Mouse (Mus musculus) ES-E14 (cell line): Measurements from ENCODE around the gene 3110009E18Rik. TPM values are rescaled to one million over a fixed set of nuclear protein-coding genes. Genes with fewer than 3 reads are reported as not detected.

ENCODE experiments used
- DNase-seq: peaks from one replicate; pipeline ENCODE4 v3.0.0-alpha.2; 2013; ENCODE audit warnings: low read depth, low spot score
- H3K27ac ChIP-seq: 2 replicates; pipeline ENCODE4 v1.5.1; 2012; ENCODE audit warnings: low read depth, mild to moderate bottlenecking, low read length, moderate library complexity, mixed read lengths; ENCODE audit not compliant: poor library complexity, insufficient read depth, severe bottlenecking
- H3K36me3 ChIP-seq: 2 replicates; pipeline ENCODE4 v1.6.1; 2012; ENCODE audit warnings: mild to moderate bottlenecking, low read length, moderate library complexity, mixed read lengths; ENCODE audit not compliant: control insufficient read depth, poor library complexity, insufficient read depth, severe bottlenecking
- H3K4me1 ChIP-seq, 2 experiments: fragments of 150-350 bp in 1 of 2; sonication (generic) in 1 of 2; 2 replicates each; pipeline ENCODE4 v1.6.1; 2012; ENCODE audit warnings: low read length in 2 of 2, mild to moderate bottlenecking in 1 of 2, mixed read lengths in 1 of 2; ENCODE audit not compliant: control insufficient read depth in 2 of 2, insufficient read depth in 2 of 2, poor library complexity in 1 of 2
- H3K4me3 ChIP-seq, 2 experiments: fragments of 150-350 bp in 1 of 2; sonication (generic) in 1 of 2; 2 replicates each; pipeline ENCODE4 v1.5.1; 2012; ENCODE audit warnings: low read length in 2 of 2, low read depth in 1 of 2, mild to moderate bottlenecking in 1 of 2, mixed read lengths in 1 of 2; ENCODE audit not compliant: insufficient read depth in 1 of 2, poor library complexity in 1 of 2, severe bottlenecking in 1 of 2
- H3K9ac ChIP-seq: 2 replicates; pipeline ENCODE4 v1.6.1; 2012; ENCODE audit warnings: low read depth, mild to moderate bottlenecking, low read length, mixed read lengths; ENCODE audit not compliant: poor library complexity, insufficient read depth, severe bottlenecking
- H3K9me3 ChIP-seq: fragments of 150-350 bp; sonication (generic); 2 replicates; pipeline ENCODE4 v1.6.1; 2012; ENCODE audit warnings: low read depth, mild to moderate bottlenecking, low read length; ENCODE audit not compliant: control insufficient read depth, insufficient read depth
- CHD2 ChIP-seq: IDR thresholded peaks from 2 replicates; pipeline ENCODE4 v1.6.1; 2014; ENCODE audit warnings: mild to moderate bottlenecking, low read depth, low read length, inconsistent platforms
- HCFC1 ChIP-seq: IDR thresholded peaks from 2 replicates; pipeline ENCODE4 v1.6.1; 2012; ENCODE audit warnings: low read length, inconsistent platforms, borderline replicate concordance; ENCODE audit not compliant: insufficient read depth
- MAFK ChIP-seq: IDR thresholded peaks from 2 replicates; pipeline ENCODE4 v1.6.1; 2014; ENCODE audit warnings: mild to moderate bottlenecking, low read depth, low read length, inconsistent platforms; ENCODE audit not compliant: insufficient read depth
- ZC3H11A ChIP-seq: IDR thresholded peaks from 2 replicates; pipeline ENCODE4 v1.6.1; 2012; ENCODE audit warnings: low read depth, mild to moderate bottlenecking, inconsistent platforms, low read length, borderline replicate concordance
- ZNF384 ChIP-seq: IDR thresholded peaks from 2 replicates; pipeline ENCODE4 v1.6.1; 2012; ENCODE audit warnings: low read depth, low read length, inconsistent platforms
- in situ Hi-C, 2 experiments: fragments of 600-800 bp; cut with MboI; formaldehyde crosslinking; loops; one replicate each; pipeline ENCODE4 v1.15.1; 2025; ENCODE audit warnings: low sequenced_read_pairs in 2 of 2, inconsistent platforms in 1 of 2; ENCODE audit not compliant: unreplicated experiment in 2 of 2
- total RNA-seq: library from RNA; depleted of rRNA; stranded (reverse); fragments of 300-350 nt; gene quantifications from 2 replicates; pipeline ENCODE4 v1.2.3, GENCODE M21; 2012

Gene 3110009E18Rik
- total RNA-seq, 1 experiment, result 8.3 TPM

DNA sequence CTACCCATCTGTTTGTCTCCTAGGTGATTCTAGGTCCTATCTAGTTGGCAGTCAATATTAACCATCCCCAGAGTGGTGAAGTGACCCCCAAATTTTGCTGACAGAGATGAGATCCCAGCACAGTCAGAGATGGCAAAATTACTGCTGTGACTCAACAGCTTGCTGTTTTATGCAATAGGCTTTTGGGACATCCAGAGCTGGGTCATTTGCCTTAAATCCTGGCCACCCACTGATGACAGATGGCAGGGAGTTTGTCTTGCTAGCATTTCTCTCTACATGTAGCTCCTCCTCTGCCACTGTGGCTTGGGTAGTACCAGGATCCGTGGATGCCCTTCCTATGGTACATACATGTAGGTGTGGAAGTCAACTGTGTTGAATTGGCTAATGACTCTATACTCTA lies 11.4 kb downstream of the 3110009E18Rik start:
- no peaks in the 10 kb centered on the region for H3K36me3 ChIP-seq
- H3K9ac ChIP-seq, result no peak overlapping the region
- in situ Hi-C loops, result no loop called here
- no peak overlapping the region for H3K27ac ChIP-seq
- H3K9me3 ChIP-seq, result no peaks in the 10 kb centered on the region
- no peaks in the 10 kb centered on the region for H3K4me1 ChIP-seq
- H3K4me3 ChIP-seq, result no peak overlapping the region
- DNase-seq, result no peak
- TF ChIP-seq CHD2 (no peak), MAFK (no peak), HCFC1 (no peak), ZC3H11A (no peak)

DNA sequence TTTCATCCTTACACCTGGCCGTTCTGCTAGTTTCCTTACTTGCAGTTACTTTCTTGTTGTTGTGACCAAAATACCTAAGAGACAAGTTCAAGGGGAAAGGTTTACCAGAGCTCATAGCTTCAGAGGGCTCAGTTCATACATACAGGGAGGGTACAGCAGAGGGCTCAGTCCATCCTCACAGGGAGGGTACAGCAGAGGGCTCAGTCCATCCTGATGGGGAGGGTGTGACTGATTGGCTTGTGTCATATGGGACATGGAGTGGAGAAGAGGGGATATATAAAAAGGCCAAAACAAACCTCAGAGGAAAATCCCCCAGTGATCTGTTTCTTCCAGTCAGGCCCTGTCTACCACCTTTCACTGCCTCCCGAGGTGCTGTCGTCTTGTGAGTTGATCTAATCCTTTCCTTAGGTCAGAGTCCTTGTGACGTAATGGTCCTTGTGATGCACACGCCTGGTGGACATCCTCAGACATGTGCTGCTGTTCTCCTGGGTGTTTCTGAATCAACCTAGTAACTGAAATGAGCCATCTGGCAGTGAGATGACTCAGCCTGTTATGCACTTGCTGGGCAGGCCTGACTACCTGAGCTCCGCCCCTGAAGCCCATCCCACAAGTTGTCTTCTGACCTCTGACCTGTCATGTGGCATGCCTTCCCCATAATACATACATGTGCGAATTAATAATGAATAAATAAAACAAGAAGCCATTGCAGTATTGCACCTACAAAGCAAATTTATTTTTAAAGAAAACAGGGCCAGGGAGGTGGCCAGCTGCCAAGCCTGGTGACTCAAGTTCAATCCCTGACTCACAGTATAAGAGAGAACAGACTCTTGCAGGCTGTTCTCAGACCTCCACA lies 15.2 kb downstream of the 3110009E18Rik start:
- Histone ChIP-seq H3K27ac (no peak overlapping the region), H3K4me3 (no peak overlapping the region), H3K4me1 (0 out of 4 replicates have a peak, but pooled peaks cover 0 to 2% of the 10 kb centered on the region in 2 experiments), H3K36me3 (no peaks in the 10 kb centered on the region), H3K9me3 (no peaks in the 10 kb centered on the region), H3K9ac (no peak overlapping the region)
- DNase-seq, result no peak
- no peak for TF ChIP-seq ZC3H11A
- no peak for TF ChIP-seq MAFK
- no peak for TF ChIP-seq CHD2
- no peak for TF ChIP-seq HCFC1
- TF ChIP-seq ZNF384, result no peak
- in situ Hi-C loops, result no loop called here

DNA sequence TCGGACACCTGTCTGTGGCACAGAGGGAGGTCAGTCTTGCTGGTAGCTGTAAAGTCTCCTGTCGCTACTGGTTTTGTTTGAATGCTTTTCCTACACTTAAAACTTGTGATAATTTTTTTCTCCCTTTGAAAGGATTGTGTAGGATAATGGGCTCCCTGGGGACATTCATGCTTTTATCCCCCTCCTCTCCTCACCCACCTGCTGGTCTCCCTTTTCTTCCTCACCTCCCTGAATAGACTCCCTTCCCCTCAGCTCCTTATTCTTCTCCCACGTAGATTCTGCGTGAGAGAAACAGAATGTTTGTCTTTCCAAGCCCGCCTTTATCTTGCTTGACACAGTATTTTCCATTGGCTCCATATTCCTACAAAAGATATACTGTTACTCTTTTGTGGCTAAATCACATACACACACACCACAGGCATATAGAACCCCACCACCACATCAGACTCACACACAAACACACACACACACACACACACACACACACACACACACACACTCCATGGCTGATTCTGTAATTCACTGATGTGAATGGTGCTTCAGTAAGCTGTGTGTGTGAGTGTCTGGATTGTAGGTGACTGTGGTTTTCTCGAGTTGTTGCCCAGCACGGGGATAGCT lies 18.0 kb downstream of the 3110009E18Rik start:
- Histone ChIP-seq H3K9ac (no peak overlapping the region), H3K9me3 (no peaks in the 10 kb centered on the region), H3K27ac (no peak overlapping the region), H3K4me1 (0 out of 4 replicates have a peak, but pooled peaks cover 0 to 2% of the 10 kb centered on the region in 2 experiments), H3K4me3 (no peak overlapping the region), H3K36me3 (no peaks in the 10 kb centered on the region)
- in situ Hi-C loops, result no loop called here
- TF ChIP-seq ZC3H11A (no peak), HCFC1 (no peak), MAFK (no peak), CHD2 (no peak), ZNF384 (no peak)
- no peak for DNase-seq

DNA sequence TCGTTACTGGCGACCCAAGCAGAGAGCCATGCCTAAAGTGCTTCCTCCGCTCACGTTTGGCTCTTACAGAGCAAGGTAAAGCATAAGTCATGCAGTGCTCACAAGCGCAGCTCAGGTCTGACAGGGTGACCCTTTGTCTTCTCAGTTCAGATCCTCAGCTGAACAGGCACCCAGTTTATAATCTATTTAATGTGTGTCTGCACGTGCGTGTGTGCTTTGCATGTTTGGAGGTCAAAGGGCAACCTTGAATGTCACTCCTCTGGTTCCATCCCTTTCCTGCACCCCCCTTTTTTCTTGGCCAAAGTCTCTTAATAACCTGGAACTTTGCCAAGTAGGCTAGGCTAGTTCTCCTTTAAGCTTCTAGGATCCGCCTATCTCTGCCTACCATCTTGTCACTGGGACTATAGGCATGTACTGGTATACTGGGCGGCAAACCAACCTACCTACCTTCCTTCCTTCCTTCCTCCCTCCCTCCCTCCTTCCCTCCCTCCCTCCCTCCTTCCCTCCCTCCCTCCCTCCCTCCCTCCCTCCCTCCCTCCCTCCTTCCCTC lies 19.2 kb downstream of the 3110009E18Rik start:
- Histone ChIP-seq H3K4me1 (0 out of 4 replicates have a peak, but pooled peaks cover 0 to 2% of the 10 kb centered on the region in 2 experiments), H3K9ac (no peak overlapping the region), H3K27ac (no peak overlapping the region), H3K4me3 (no peak overlapping the region), H3K9me3 (no peaks in the 10 kb centered on the region), H3K36me3 (no peaks in the 10 kb centered on the region)
- no peak for DNase-seq
- TF ChIP-seq ZNF384 (no peak), MAFK (no peak), HCFC1 (no peak), CHD2 (no peak), ZC3H11A (no peak)
- in situ Hi-C loops, result no loop called here
